8 mouse cellular contexts compared by ENCODE assay signal in genomic region chr5:73777282-73777921, GRCm38 (mm10).
DNase-seq lines count a peak whose midpoint lies in the region; ATAC-seq and TF ChIP-seq lines count a peak whose summit lies in the region.

No protein-coding gene starts in this region.

- H3K9ac ChIP-seq in limb, embryonic 13.5 days = no peak overlapping the region
- no peak overlapping the region for H3K9ac ChIP-seq in forebrain, embryonic 11.5 days (ENCODE audit: low read length)

- H3K36me3 ChIP-seq in limb, embryonic 13.5 days = no peaks in the 10 kb centered on the region
- H3K36me3 ChIP-seq in thymus, adult 2 months (ENCODE audit: control insufficient read depth, insufficient read depth, low read length) = no peaks in the 10 kb centered on the region
- no peaks in the 10 kb centered on the region for H3K36me3 ChIP-seq in forebrain, embryonic 11.5 days (ENCODE audit: control insufficient read depth, insufficient read depth, low read length)
- no peaks in the 10 kb centered on the region for H3K36me3 ChIP-seq in forebrain, embryonic 10.5 days (replicated peaks)

- peak overlapping the region; percentile 79 for H3K27ac ChIP-seq in limb, embryonic 13.5 days
- no peak overlapping the region for H3K27ac ChIP-seq in thymus, adult 2 months (ENCODE audit: control insufficient read depth, insufficient read depth, low read length)
- H3K27ac ChIP-seq in forebrain, embryonic 11.5 days (ENCODE audit: low read depth, low read length) = no peak overlapping the region
- no peak overlapping the region for H3K27ac ChIP-seq in forebrain, embryonic 10.5 days

- ATAC-seq in limb, embryonic 13.5 days (ENCODE audit: low FRiP score, low read depth) = peak; percentile 80
- ATAC-seq in forebrain, embryonic 11.5 days (replicated peaks; ENCODE audit: low FRiP score) = no peak

- TF ChIP-seq POLR2A in lung, adult 2 months (IDR thresholded peaks at IDR 0.05; ENCODE audit: borderline replicate concordance, extremely low read depth, low read depth, low read length) = no peak
- no peak for TF ChIP-seq POLR2A in thymus, adult 2 months (IDR thresholded peaks at IDR 0.05; ENCODE audit: control insufficient read depth, extremely low read depth, insufficient read depth, low read length, poor library complexity)

- H3K4me3 ChIP-seq in lung, adult 2 months (replicated peaks; ENCODE audit: extremely low read depth, low read depth, low read length) = no peak overlapping the region
- H3K4me3 ChIP-seq in limb, embryonic 13.5 days = no peak overlapping the region
- H3K4me3 ChIP-seq in thymus, adult 2 months (ENCODE audit: control insufficient read depth, insufficient read depth, low read length) = no peak overlapping the region
- no peak overlapping the region for H3K4me3 ChIP-seq in forebrain, embryonic 11.5 days (ENCODE audit: low read depth, low read length)
- H3K4me3 ChIP-seq in forebrain, embryonic 10.5 days = no peak overlapping the region

- no peak for TF ChIP-seq CTCF in lung, adult 2 months (IDR thresholded peaks at IDR 0.05; ENCODE audit: insufficient read depth, low read length)
- no peak for TF ChIP-seq CTCF in thymus, adult 2 months (IDR thresholded peaks at IDR 0.05; ENCODE audit: borderline replicate concordance, control insufficient read depth, extremely low read depth, insufficient read depth, low read length, poor library complexity)

- no peaks in the 10 kb centered on the region for H3K27me3 ChIP-seq in limb, embryonic 13.5 days
- H3K27me3 ChIP-seq in thymus, adult 2 months (ENCODE audit: control insufficient read depth, insufficient read depth, low read length) = no peaks in the 10 kb centered on the region
- no peaks in the 10 kb centered on the region for H3K27me3 ChIP-seq in forebrain, embryonic 11.5 days (ENCODE audit: control insufficient read depth, insufficient read depth, low read length)
- no peaks in the 10 kb centered on the region for H3K27me3 ChIP-seq in forebrain, embryonic 10.5 days (ENCODE audit: poor library complexity, severe bottlenecking)

- DNase-seq in lung, adult 18-20 months = peak; percentile 43 to 70
- DNase-seq in lung, adult 2 months = no peak
- DNase-seq in heart, postnatal 14 days = peak; percentile 69 to 78
- DNase-seq in urinary bladder, postnatal 14 days (ENCODE audit: low spot score) = peak; percentile 71
- no peak for DNase-seq in thymus, adult 2 months
- DNase-seq in forebrain, embryonic 11.5 days (ENCODE audit: low spot score) = no peak
- DNase-seq in forebrain, embryonic 10.5 days (ENCODE audit: extremely low spot score, low spot score) = no peak

- H3K4me2 ChIP-seq in limb, embryonic 13.5 days (replicated peaks) = no peak overlapping the region
- no peak overlapping the region for H3K4me2 ChIP-seq in forebrain, embryonic 11.5 days (ENCODE audit: low read depth, low read length, severe bottlenecking)

- intact Hi-C loops in heart, postnatal 14 days (cut with DNase I) = no loop called here

- H3K9me3 ChIP-seq in limb, embryonic 13.5 days = peaks cover 13% of the 10 kb centered on the region
- no peaks in the 10 kb centered on the region for H3K9me3 ChIP-seq in forebrain, embryonic 11.5 days (ENCODE audit: control insufficient read depth, low read length)
- peaks cover 8% of the 10 kb centered on the region; the same call in 1 of the 2 replicates for H3K9me3 ChIP-seq in forebrain, embryonic 10.5 days

- no peaks in the 10 kb centered on the region for H3K4me1 ChIP-seq in lung, adult 2 months (ENCODE audit: control insufficient read depth, insufficient read depth, low read length)
- H3K4me1 ChIP-seq in limb, embryonic 13.5 days = peaks cover 39% of the 10 kb centered on the region
- H3K4me1 ChIP-seq in thymus, adult 2 months (replicated peaks; ENCODE audit: control insufficient read depth, insufficient read depth, low read length) = no peaks in the 10 kb centered on the region
- H3K4me1 ChIP-seq in forebrain, embryonic 11.5 days (replicated peaks; ENCODE audit: control insufficient read depth, insufficient read depth, low read length) = no peaks in the 10 kb centered on the region
- peaks cover 10% of the 10 kb centered on the region for H3K4me1 ChIP-seq in forebrain, embryonic 10.5 days

- WGBS in lung, adult 2 months = 55% methylated on average over 9 of the region's 9 CpGs
- 49% methylated on average over 9 of the region's 9 CpGs for WGBS in limb, embryonic 13.5 days
- WGBS in thymus, adult 2 months = 90% methylated on average over 9 of the region's 9 CpGs
- WGBS in forebrain, embryonic 11.5 days = 93% methylated on average over 9 of the region's 9 CpGs
- WGBS in forebrain, embryonic 10.5 days = 88% methylated on average over 9 of the region's 9 CpGs

Comparison
In these comparisons a context has a peak if more than half of its experiments do, and no peak if none do; other contexts are left out.
1. DNase-seq: peak in lung, adult 18-20 months (2 of 2), heart, postnatal 14 days (2 of 2) and urinary bladder, postnatal 14 days (single experiment); none in lung, adult 2 months (single experiment), thymus, adult 2 months (single experiment), forebrain, embryonic 11.5 days (single experiment) and forebrain, embryonic 10.5 days (single experiment).